Mouse (Mus musculus): Measurements from ENCODE around the gene Map2k5.

- TF ChIP-seq MAX (IDR thresholded peaks at IDR 0.05): no peak
- TF ChIP-seq CTCF (IDR thresholded peaks at IDR 0.05; ENCODE audit: control insufficient read depth, insufficient read depth, insufficient read length): no peak
- TF ChIP-seq CEBPB (IDR thresholded peaks at IDR 0.05; ENCODE audit: low read depth): no peak
- no peak for TF ChIP-seq MYOD1 (IDR thresholded peaks at IDR 0.05; ENCODE audit: control insufficient read depth, insufficient read length, low read depth)
- TF ChIP-seq MYOG (IDR thresholded peaks at IDR 0.05; ENCODE audit: control insufficient read depth, extremely low read depth, insufficient read length): no peak
- no peak for TF ChIP-seq USF1 (IDR thresholded peaks at IDR 0.05; ENCODE audit: low read depth)
- TF ChIP-seq FOSL1 (IDR thresholded peaks at IDR 0.05; ENCODE audit: insufficient read depth, low read length, poor library complexity, severe bottlenecking): no peak
Observed at GRCm38 (mm10) chr9:63174001-63174721, 203.5 kb downstream of the Map2k5 start.
